Comparison of ENCODE assay signal across 14 mouse cellular contexts in genomic region chr15:103090280-103091164, GRCm38 (mm10).
DNase-seq lines count a peak whose midpoint lies in the region; ATAC-seq and TF ChIP-seq lines count a peak whose summit lies in the region.
"Had no signal": no experiment of that assay in that cellular context is flagged by ENCODE, and none has a peak within 500 bp of the region (broad histone marks: within the 10 kb centered on the region; RNA-seq: fewer than 3 reads in every experiment).

No protein-coding gene starts in this region.

- H3K4me1 ChIP-seq in intestine, postnatal 0 days (replicated peaks; ENCODE audit: control insufficient read depth, insufficient read depth, low read length) = no peaks in the 10 kb centered on the region
- H3K4me1 ChIP-seq in intestine, embryonic 15.5 days (replicated peaks) = peaks cover 29% of the 10 kb centered on the region

- no peak overlapping the region for H3K9ac ChIP-seq in intestine, postnatal 0 days (ENCODE audit: low read depth, low read length)
- H3K9ac ChIP-seq in intestine, embryonic 15.5 days = no peak overlapping the region
- H3K9ac ChIP-seq: forebrain, embryonic 12.5 days; liver, embryonic 12.5 days had no signal

- no peak for ATAC-seq in intestine, postnatal 0 days
- ATAC-seq in intestine, embryonic 15.5 days = no peak
- ATAC-seq: liver, embryonic 12.5 days had no signal

- H3K9me3 ChIP-seq in intestine, postnatal 0 days (ENCODE audit: control insufficient read depth) = no peaks in the 10 kb centered on the region
- H3K9me3 ChIP-seq in intestine, embryonic 15.5 days = no peaks in the 10 kb centered on the region
- H3K9me3 ChIP-seq: forebrain, embryonic 12.5 days; liver, embryonic 12.5 days had no signal

- no peak overlapping the region for H3K4me3 ChIP-seq in intestine, postnatal 0 days (ENCODE audit: low read depth, low read length)
- H3K4me3 ChIP-seq in intestine, embryonic 15.5 days (replicated peaks) = no peak overlapping the region
- H3K4me3 ChIP-seq: forebrain, embryonic 12.5 days; liver, embryonic 12.5 days had no signal

- no peaks in the 10 kb centered on the region for H3K36me3 ChIP-seq in intestine, postnatal 0 days (ENCODE audit: control insufficient read depth, insufficient read depth)
- no peaks in the 10 kb centered on the region for H3K36me3 ChIP-seq in intestine, embryonic 15.5 days
- H3K36me3 ChIP-seq: forebrain, embryonic 12.5 days; liver, embryonic 12.5 days had no signal

- WGBS in intestine, postnatal 0 days = 64% methylated on average over 6 of the region's 6 CpGs
- WGBS in intestine, embryonic 15.5 days = 61% methylated on average over 6 of the region's 6 CpGs

- no peak for TF ChIP-seq CTCF in intestine, postnatal 0 days (IDR thresholded peaks at IDR 0.05; ENCODE audit: low read depth)

- H3K27ac ChIP-seq in intestine, postnatal 0 days (ENCODE audit: low read depth, low read length) = peak overlapping the region; percentile 21; the same call in 1 of the 2 replicates
- H3K27ac ChIP-seq in intestine, embryonic 15.5 days = no peak overlapping the region
- H3K27ac ChIP-seq: forebrain, embryonic 12.5 days; liver, embryonic 12.5 days had no signal

- DNase-seq in adrenal gland, adult (ENCODE audit: inconsistent age in 2 of 2, low spot score in 1 of 2) = peak; percentile 16 to 44
- no peak for DNase-seq in adrenal gland, adult 18-20 months (ENCODE audit: low spot score in 2 of 2)
- DNase-seq in urinary bladder, postnatal 14 days (ENCODE audit: low spot score) = peak; percentile 10
- no peak for DNase-seq in urinary bladder, postnatal 10 days (ENCODE audit: low spot score)
- DNase-seq in telencephalon, adult 2 months (ENCODE audit: low read depth, low spot score) = peak; percentile 32
- no peak for DNase-seq in thymus, postnatal 4 days
- DNase-seq: cerebellum, adult 2 months; heart, adult 11 months; lung, postnatal 4 days; retina, postnatal 1 day had no signal

- H3K27me3 ChIP-seq in intestine, postnatal 0 days (replicated peaks; ENCODE audit: control insufficient read depth, insufficient read depth, low read length) = peaks cover 34% of the 10 kb centered on the region
- peaks cover 41% of the 10 kb centered on the region for H3K27me3 ChIP-seq in intestine, embryonic 15.5 days (replicated peaks)

- H3K4me2 ChIP-seq in intestine, postnatal 0 days (replicated peaks; ENCODE audit: low read depth) = no peak overlapping the region
- H3K4me2 ChIP-seq in intestine, embryonic 15.5 days (replicated peaks) = no peak overlapping the region
- H3K4me2 ChIP-seq: forebrain, embryonic 12.5 days; liver, embryonic 12.5 days had no signal

Comparison
In these comparisons a context has a peak if more than half of its experiments do, and no peak if none do; other contexts are left out.
1. DNase-seq: peak in adrenal gland, adult (2 of 2), urinary bladder, postnatal 14 days (single experiment) and telencephalon, adult 2 months (single experiment); none in adrenal gland, adult 18-20 months (0 of 2), urinary bladder, postnatal 10 days (single experiment) and thymus, postnatal 4 days (single experiment).